12 mouse cellular contexts compared by ENCODE assay signal in the genomic region with DNA sequence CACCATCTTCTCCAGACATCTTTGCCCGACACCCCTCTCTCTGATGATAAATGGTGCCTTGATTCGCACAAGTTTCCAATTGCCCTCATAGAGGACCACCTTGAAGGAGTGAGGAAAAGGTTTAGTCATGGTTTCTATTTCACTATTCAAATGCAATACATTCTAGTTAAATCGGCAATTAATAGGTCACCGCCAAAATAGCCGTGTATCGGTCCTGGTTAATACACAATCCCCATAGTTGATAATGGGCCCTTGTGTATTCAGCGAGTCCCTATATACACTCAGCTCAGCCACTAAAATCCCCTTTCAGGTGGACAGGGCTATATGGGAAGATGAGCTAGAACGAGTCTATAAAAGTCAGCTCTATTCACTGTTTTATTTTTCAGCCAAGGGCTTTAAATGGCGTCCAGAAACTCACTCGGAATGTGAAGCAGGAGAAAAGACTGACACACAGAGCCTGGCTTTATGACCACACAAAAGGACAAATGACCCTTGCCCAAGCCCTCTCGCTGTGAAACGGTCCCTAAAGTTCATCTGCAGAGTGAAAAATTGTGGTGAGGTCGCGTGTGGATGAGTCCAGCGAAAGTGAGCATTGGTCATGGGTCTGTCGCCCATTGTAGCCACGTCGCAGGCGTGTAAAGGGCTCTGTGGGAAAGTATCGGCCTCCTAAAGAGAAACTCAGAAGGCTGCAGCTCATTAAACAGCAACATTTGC. TPM values are rescaled to one million over a fixed set of nuclear protein-coding genes. Genes with fewer than 3 reads are reported as not detected.
DNase-seq lines count a peak whose midpoint lies in the region; ATAC-seq and TF ChIP-seq lines count a peak whose summit lies in the region.
"Had no signal": no experiment of that assay in that cellular context is flagged by ENCODE, and none has a peak within 500 bp of the region (broad histone marks: within the 10 kb centered on the region; RNA-seq: fewer than 3 reads in every experiment).

No protein-coding gene starts in this region.

- ATAC-seq in forebrain, embryonic 11.5 days (replicated peaks; ENCODE audit: low FRiP score) = no peak
- no peak for ATAC-seq in hindbrain, postnatal 0 days
- ATAC-seq in midbrain, embryonic 16.5 days = no peak
- no peak for ATAC-seq in intestine, postnatal 0 days
- ATAC-seq: lung, postnatal 0 days had no signal

- TF ChIP-seq POLR2A in heart, adult 2 months (IDR thresholded peaks at IDR 0.05; ENCODE audit: insufficient read depth, low read depth, low read length) = no peak

- WGBS in forebrain, embryonic 11.5 days = 28% methylated on average over 20 of the region's 20 CpGs
- 18% methylated on average over 20 of the region's 20 CpGs for WGBS in hindbrain, postnatal 0 days
- WGBS in midbrain, embryonic 16.5 days = 21% methylated on average over 20 of the region's 20 CpGs
- 88% methylated on average over 20 of the region's 20 CpGs for WGBS in heart, adult 2 months
- 81% methylated on average over 20 of the region's 20 CpGs for WGBS in intestine, postnatal 0 days

- peaks cover 26% of the 10 kb centered on the region for H3K4me1 ChIP-seq in forebrain, embryonic 11.5 days (replicated peaks; ENCODE audit: control insufficient read depth, insufficient read depth, low read length)
- H3K4me1 ChIP-seq in hindbrain, postnatal 0 days (ENCODE audit: insufficient read depth, low read length) = peaks cover 5% of the 10 kb centered on the region; the same call in 1 of the 2 replicates
- H3K4me1 ChIP-seq in midbrain, embryonic 16.5 days (ENCODE audit: control insufficient read depth, insufficient read depth, low read length) = peaks cover 6% of the 10 kb centered on the region
- no peaks in the 10 kb centered on the region for H3K4me1 ChIP-seq in heart, adult 2 months (ENCODE audit: control insufficient read depth, insufficient read depth, low read length)
- H3K4me1 ChIP-seq in intestine, postnatal 0 days (replicated peaks; ENCODE audit: control insufficient read depth, insufficient read depth, low read length) = no peaks in the 10 kb centered on the region

- H3K4me2 ChIP-seq in forebrain, embryonic 11.5 days (ENCODE audit: low read depth, low read length, severe bottlenecking) = peak overlapping the region; percentile 36
- H3K4me2 ChIP-seq in hindbrain, postnatal 0 days (ENCODE audit: low read depth, low read length) = peak overlapping the region; percentile 44
- H3K4me2 ChIP-seq in midbrain, embryonic 16.5 days (ENCODE audit: low read length) = peak overlapping the region; percentile 39
- no peak overlapping the region for H3K4me2 ChIP-seq in intestine, postnatal 0 days (replicated peaks; ENCODE audit: low read depth)

- intact Hi-C loops in heart, adult 2 months (cut with DNase I) = no loop called here

- peak; percentile 77 for DNase-seq in embryo, embryonic 10 days (ENCODE audit: low spot score)
- DNase-seq in forebrain, embryonic 11.5 days (ENCODE audit: low spot score) = no peak
- peak; percentile 25 for DNase-seq in hindbrain, postnatal 0 days (ENCODE audit: low spot score)
- DNase-seq in layer of hippocampus, adult 9-10 months (ENCODE audit: low spot score) = no peak
- DNase-seq in heart, adult 2 months = no peak
- DNase-seq: gastrocnemius, adult 2 months; kidney, postnatal 10 days; right cerebral cortex, postnatal 4 days had no signal

- H3K27me3 ChIP-seq in forebrain, embryonic 11.5 days (ENCODE audit: control insufficient read depth, insufficient read depth, low read length) = peaks cover 21% of the 10 kb centered on the region; the same call in 1 of the 2 replicates
- H3K27me3 ChIP-seq in hindbrain, postnatal 0 days (ENCODE audit: insufficient read depth, low read length) = peaks cover 32% of the 10 kb centered on the region
- peaks cover 66% of the 10 kb centered on the region for H3K27me3 ChIP-seq in midbrain, embryonic 16.5 days (ENCODE audit: control insufficient read depth, insufficient read depth, low read depth, low read length)
- H3K27me3 ChIP-seq in heart, adult 2 months (ENCODE audit: control insufficient read depth, insufficient read depth, low read length) = no peaks in the 10 kb centered on the region
- no peaks in the 10 kb centered on the region for H3K27me3 ChIP-seq in intestine, postnatal 0 days (replicated peaks; ENCODE audit: control insufficient read depth, insufficient read depth, low read length)

- TF ChIP-seq EP300 in heart, adult 2 months (IDR thresholded peaks at IDR 0.05; ENCODE audit: insufficient read depth, low read depth, low read length) = no peak

- H3K27ac ChIP-seq in forebrain, embryonic 11.5 days (ENCODE audit: low read depth, low read length) = no peak overlapping the region
- peak overlapping the region; percentile 48; the same call in 1 of the 2 replicates for H3K27ac ChIP-seq in hindbrain, postnatal 0 days
- H3K27ac ChIP-seq in midbrain, embryonic 16.5 days (ENCODE audit: low read length) = no peak overlapping the region
- H3K27ac ChIP-seq in heart, adult 2 months = no peak overlapping the region
- H3K27ac ChIP-seq in intestine, postnatal 0 days (ENCODE audit: low read depth, low read length) = no peak overlapping the region
- H3K27ac ChIP-seq: gastrocnemius, adult 2 months had no signal

- H3K79me2 ChIP-seq in heart, adult 2 months (replicated peaks; ENCODE audit: control insufficient read depth, insufficient read depth, low read length) = no peaks in the 10 kb centered on the region

- H3K36me3 ChIP-seq in forebrain, embryonic 11.5 days (ENCODE audit: control insufficient read depth, insufficient read depth, low read length) = no peaks in the 10 kb centered on the region
- no peaks in the 10 kb centered on the region for H3K36me3 ChIP-seq in hindbrain, postnatal 0 days (ENCODE audit: insufficient read depth, low read length)
- H3K36me3 ChIP-seq in midbrain, embryonic 16.5 days (ENCODE audit: control insufficient read depth, insufficient read depth, low read length) = no peaks in the 10 kb centered on the region
- no peaks in the 10 kb centered on the region for H3K36me3 ChIP-seq in heart, adult 2 months (ENCODE audit: control insufficient read depth, insufficient read depth, low read length)
- no peaks in the 10 kb centered on the region for H3K36me3 ChIP-seq in intestine, postnatal 0 days (ENCODE audit: control insufficient read depth, insufficient read depth)

- H3K9ac ChIP-seq in forebrain, embryonic 11.5 days (ENCODE audit: low read length) = peak overlapping the region; percentile 32; the same call in 1 of the 2 replicates
- no peak overlapping the region for H3K9ac ChIP-seq in hindbrain, postnatal 0 days (replicated peaks; ENCODE audit: low read length)
- no peak overlapping the region for H3K9ac ChIP-seq in midbrain, embryonic 16.5 days (ENCODE audit: low read depth, low read length)
- H3K9ac ChIP-seq in heart, adult 2 months (ENCODE audit: low read depth, low read length) = no peak overlapping the region
- no peak overlapping the region for H3K9ac ChIP-seq in intestine, postnatal 0 days (ENCODE audit: low read depth, low read length)

- no peaks in the 10 kb centered on the region for H3K9me3 ChIP-seq in forebrain, embryonic 11.5 days (ENCODE audit: control insufficient read depth, low read length)
- H3K9me3 ChIP-seq in hindbrain, postnatal 0 days (ENCODE audit: low read length) = no peaks in the 10 kb centered on the region
- H3K9me3 ChIP-seq in midbrain, embryonic 16.5 days (replicated peaks; ENCODE audit: control insufficient read depth, low read length, poor library complexity, severe bottlenecking) = no peaks in the 10 kb centered on the region
- H3K9me3 ChIP-seq in intestine, postnatal 0 days (ENCODE audit: control insufficient read depth) = no peaks in the 10 kb centered on the region

- TF ChIP-seq CTCF in hindbrain, postnatal 0 days (IDR thresholded peaks at IDR 0.05; ENCODE audit: low read depth) = no peak
- TF ChIP-seq CTCF in heart, adult 2 months (IDR thresholded peaks at IDR 0.05) = no peak
- TF ChIP-seq CTCF in intestine, postnatal 0 days (IDR thresholded peaks at IDR 0.05; ENCODE audit: low read depth) = no peak

- H3K4me3 ChIP-seq in forebrain, embryonic 11.5 days (ENCODE audit: low read depth, low read length) = no peak overlapping the region
- H3K4me3 ChIP-seq in hindbrain, postnatal 0 days (ENCODE audit: low read length) = peak overlapping the region; percentile 12; the same call in 1 of the 2 replicates
- H3K4me3 ChIP-seq in midbrain, embryonic 16.5 days (ENCODE audit: low read depth, low read length) = no peak overlapping the region; the same call in 1 of the 2 replicates
- no peak overlapping the region for H3K4me3 ChIP-seq in heart, adult 2 months
- H3K4me3 ChIP-seq in intestine, postnatal 0 days (ENCODE audit: low read depth, low read length) = no peak overlapping the region
- H3K4me3 ChIP-seq: gastrocnemius, adult 2 months had no signal

RNA-seq across cellular contexts. Expression of a gene that starts 16.5 kb away (rescaled TPM):
- polyA plus RNA-seq in forebrain, embryonic 11.5 days (2014; fragmentation: Nextera tagmentation; extraction: Ambion mirVana) = 0.44 and 1.3 TPM in 2 replicates
- 8.3 and 11.4 TPM in 2 replicates for total RNA-seq in hindbrain, postnatal 0 days (2014; rRNA removed)
- polyA plus RNA-seq in hindbrain, postnatal 0 days (2015; fragmentation: Nextera tagmentation; extraction: Ambion mirVana) = 23.7 and 26.2 TPM in 2 replicates
- polyA plus RNA-seq in midbrain, embryonic 16.5 days (2015; fragmentation: Nextera tagmentation; extraction: Ambion mirVana) = 7.8 and 12.2 TPM in 2 replicates
- total RNA-seq in heart, adult 2 months (2021) = not detected
- polyA plus RNA-seq in heart, adult 2 months (2012; rRNA removed) = not detected in 2 replicates
- not detected in 2 replicates for polyA plus RNA-seq in intestine, postnatal 0 days (2015; fragmentation: Nextera tagmentation; extraction: Ambion mirVana)
- total RNA-seq: gastrocnemius, adult 2 months had no signal
- polyA plus RNA-seq: heart, postnatal 0 days; lung, postnatal 0 days had no signal

Comparison
In these comparisons a context has a peak if more than half of its experiments do, and no peak if none do; other contexts are left out.
1. DNase-seq: peak in embryo, embryonic 10 days (single experiment) and hindbrain, postnatal 0 days (single experiment); none in forebrain, embryonic 11.5 days (single experiment), layer of hippocampus, adult 9-10 months (single experiment) and heart, adult 2 months (0 of 2).